Mouse (Mus musculus): Measurements from ENCODE around the gene Sart3.

The Sart3 gene

GRCm38 (mm10) chr5:113693196-113693755 is 79.0 kb downstream of the Sart3 start:
- DNase-seq (ENCODE audit: low read depth, low spot score) = peak; percentile 3
- no peaks in the 10 kb centered on the region for H3K36me3 ChIP-seq (ENCODE audit: control insufficient read depth, insufficient read depth, low read length, poor library complexity, severe bottlenecking)
- no peaks in the 10 kb centered on the region for H3K27me3 ChIP-seq (ENCODE audit: control insufficient read depth, insufficient read depth, low read length, poor library complexity, severe bottlenecking)
